Mouse (Mus musculus): ENCODE measurements at regions not wholly inside any gene's neighbourhood (a gene's known extent, or its start where the extent isn't known, plus 50 kb on each side); places are given as distances from the start of the nearest gene placed in this dataset.

DNA sequence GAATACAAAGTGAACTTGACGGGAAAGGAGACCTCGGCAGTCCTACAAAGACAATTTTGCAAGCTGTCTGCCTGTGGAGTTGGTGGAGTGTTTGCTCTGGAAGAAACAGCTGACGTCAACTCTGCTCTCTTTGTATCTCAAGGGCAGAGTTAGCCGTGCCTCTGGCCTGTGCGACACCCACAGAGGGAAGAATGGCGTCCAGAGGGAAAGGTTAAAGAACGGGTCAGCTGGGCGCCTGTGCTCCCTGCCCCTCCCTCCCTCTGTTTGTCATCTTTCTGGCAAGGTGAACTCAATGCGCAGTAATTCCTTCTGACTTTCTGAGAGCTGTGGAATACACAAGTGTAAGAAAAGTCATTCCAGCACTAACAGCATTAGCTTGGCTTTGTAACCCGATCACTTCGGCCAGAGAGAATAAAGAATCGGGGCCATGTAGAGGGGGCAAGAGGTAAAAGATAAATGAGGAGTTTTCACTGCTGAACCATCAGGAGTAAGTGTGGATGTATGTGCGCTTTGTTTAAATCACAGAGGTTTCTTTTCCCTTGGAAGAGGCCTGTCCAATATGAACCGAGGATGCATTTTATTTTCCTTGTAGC lies 474.6 kb upstream of the Got2 start:
- TF ChIP-seq CTCF (conservative IDR thresholded peaks at IDR 0.05; ENCODE audit: low read length) (no peak), NANOG (IDR thresholded peaks at IDR 0.05; ENCODE audit: borderline replicate concordance, low read length) (no peak)
